Mouse (Mus musculus) ES-E14 (cell line): ENCODE data around the gene P3h3. TPM values are rescaled to one million over a fixed set of nuclear protein-coding genes. Genes with fewer than 3 reads are reported as not detected.
A peak's percentile ranks its signal among the peaks of the same experiment; 100 is the strongest.
"Not testable (repeated sequence)": the region's sequence is repeated elsewhere in the genome, so short reads cannot be mapped to it uniquely, and the experiment has no call there.

Experiments
- DNase-seq: peaks from one replicate; pipeline ENCODE4 v3.0.0-alpha.2; 2013; ENCODE audit warnings: low read depth, low spot score
- H3K27ac ChIP-seq: 2 replicates; pipeline ENCODE4 v1.5.1; 2012; ENCODE audit warnings: low read depth, mild to moderate bottlenecking, low read length, moderate library complexity, mixed read lengths; ENCODE audit not compliant: poor library complexity, insufficient read depth, severe bottlenecking
- H3K36me3 ChIP-seq: 2 replicates; pipeline ENCODE4 v1.6.1; 2012; ENCODE audit warnings: mild to moderate bottlenecking, low read length, moderate library complexity, mixed read lengths; ENCODE audit not compliant: control insufficient read depth, poor library complexity, insufficient read depth, severe bottlenecking
- H3K4me1 ChIP-seq, 2 experiments: fragments of 150-350 bp in 1 of 2; sonication (generic) in 1 of 2; 2 replicates each; pipeline ENCODE4 v1.6.1; 2012; ENCODE audit warnings: low read length in 2 of 2, mild to moderate bottlenecking in 1 of 2, mixed read lengths in 1 of 2; ENCODE audit not compliant: control insufficient read depth in 2 of 2, insufficient read depth in 2 of 2, poor library complexity in 1 of 2
- H3K4me3 ChIP-seq, 2 experiments: fragments of 150-350 bp in 1 of 2; sonication (generic) in 1 of 2; 2 replicates each; pipeline ENCODE4 v1.5.1; 2012; ENCODE audit warnings: low read length in 2 of 2, low read depth in 1 of 2, mild to moderate bottlenecking in 1 of 2, mixed read lengths in 1 of 2; ENCODE audit not compliant: insufficient read depth in 1 of 2, poor library complexity in 1 of 2, severe bottlenecking in 1 of 2
- H3K9ac ChIP-seq: 2 replicates; pipeline ENCODE4 v1.6.1; 2012; ENCODE audit warnings: low read depth, mild to moderate bottlenecking, low read length, mixed read lengths; ENCODE audit not compliant: poor library complexity, insufficient read depth, severe bottlenecking
- H3K9me3 ChIP-seq: fragments of 150-350 bp; sonication (generic); 2 replicates; pipeline ENCODE4 v1.6.1; 2012; ENCODE audit warnings: low read depth, mild to moderate bottlenecking, low read length; ENCODE audit not compliant: control insufficient read depth, insufficient read depth
- CHD2 ChIP-seq: IDR thresholded peaks from 2 replicates; pipeline ENCODE4 v1.6.1; 2014; ENCODE audit warnings: mild to moderate bottlenecking, low read depth, low read length, inconsistent platforms
- HCFC1 ChIP-seq: IDR thresholded peaks from 2 replicates; pipeline ENCODE4 v1.6.1; 2012; ENCODE audit warnings: low read length, inconsistent platforms, borderline replicate concordance; ENCODE audit not compliant: insufficient read depth
- MAFK ChIP-seq: IDR thresholded peaks from 2 replicates; pipeline ENCODE4 v1.6.1; 2014; ENCODE audit warnings: mild to moderate bottlenecking, low read depth, low read length, inconsistent platforms; ENCODE audit not compliant: insufficient read depth
- ZC3H11A ChIP-seq: IDR thresholded peaks from 2 replicates; pipeline ENCODE4 v1.6.1; 2012; ENCODE audit warnings: low read depth, mild to moderate bottlenecking, inconsistent platforms, low read length, borderline replicate concordance
- ZNF384 ChIP-seq: IDR thresholded peaks from 2 replicates; pipeline ENCODE4 v1.6.1; 2012; ENCODE audit warnings: low read depth, low read length, inconsistent platforms
- in situ Hi-C, 2 experiments: fragments of 600-800 bp; cut with MboI; formaldehyde crosslinking; loops; one replicate each; pipeline ENCODE4 v1.15.1; 2025; ENCODE audit warnings: low sequenced_read_pairs in 2 of 2, inconsistent platforms in 1 of 2; ENCODE audit not compliant: unreplicated experiment in 2 of 2
- total RNA-seq: library from RNA; depleted of rRNA; stranded (reverse); fragments of 300-350 nt; gene quantifications from 2 replicates; pipeline ENCODE4 v1.2.3, GENCODE M21; 2012

The P3h3 gene
- total RNA-seq, 1 experiment = 10.1 TPM

GRCm38 (mm10) chr6:124803061-124803460, 54.5 kb downstream of the P3h3 start:
- peaks cover 0 to 3% of the 10 kb centered on the region in 2 experiments; a peak in 2 of 4 replicates for H3K4me1 ChIP-seq
- peak overlapping the region; percentile 5; the same call in 1 of the 2 replicates for H3K27ac ChIP-seq
- in situ Hi-C loops = no loop called here
- H3K9me3 ChIP-seq = no peaks in the 10 kb centered on the region
- DNase-seq = no peak
- no peaks in the 10 kb centered on the region for H3K36me3 ChIP-seq
- TF ChIP-seq CHD2 (no peak), MAFK (no peak), ZC3H11A (no peak), HCFC1 (no peak), ZNF384 (no peak)
- H3K4me3 ChIP-seq = peak overlapping the region in 1 of 2 experiments; percentile 40; a peak in 2 of 4 replicates
- no peak overlapping the region; the same call in 1 of the 2 replicates for H3K9ac ChIP-seq

GRCm38 (mm10) chr6:124802400-124802799, 55.2 kb downstream of the P3h3 start:
- DNase-seq, H3K4me1 ChIP-seq, in situ Hi-C loops, H3K36me3 ChIP-seq, H3K9me3 ChIP-seq: not testable (repeated sequence)
- peak overlapping the region; percentile 83; the same call in 1 of the 2 replicates for H3K27ac ChIP-seq
- peak overlapping the region; percentile 54; the same call in 1 of the 2 replicates for H3K9ac ChIP-seq
- H3K4me3 ChIP-seq = peak overlapping the region; percentile 62 to 64

- no peak overlapping the region for H3K4me3 ChIP-seq
- DNase-seq = no peak
- H3K9ac ChIP-seq = no peak overlapping the region; the same call in 1 of the 2 replicates
- peak overlapping the region; percentile 82 for H3K27ac ChIP-seq
- H3K4me1 ChIP-seq = peaks cover 0 to 5% of the 10 kb centered on the region in 2 experiments; a peak in 2 of 4 replicates
- no peaks in the 10 kb centered on the region for H3K9me3 ChIP-seq
- in situ Hi-C loops = no loop called here
- peaks cover 3% of the 10 kb centered on the region; the same call in 1 of the 2 replicates for H3K36me3 ChIP-seq
- no peak for TF ChIP-seq ZC3H11A
- no peak for TF ChIP-seq HCFC1
- no peak for TF ChIP-seq CHD2
- no peak for TF ChIP-seq ZNF384
- no peak for TF ChIP-seq MAFK
Measured at GRCm38 (mm10) chr6:124796200-124796599, 61.4 kb downstream of the P3h3 start.

GRCm38 (mm10) chr6:124795781-124796180, 61.8 kb downstream of the P3h3 start:
- H3K27ac ChIP-seq = peak overlapping the region; percentile 53
- peaks cover 0 to 5% of the 10 kb centered on the region in 2 experiments; a peak in 2 of 4 replicates for H3K4me1 ChIP-seq
- TF ChIP-seq CHD2 = no peak
- TF ChIP-seq ZNF384 = no peak
- no peak for TF ChIP-seq ZC3H11A
- TF ChIP-seq MAFK = no peak
- TF ChIP-seq HCFC1 = no peak
- H3K4me3 ChIP-seq = no peak overlapping the region
- no peaks in the 10 kb centered on the region for H3K9me3 ChIP-seq
- in situ Hi-C loops = no loop called here
- no peak for DNase-seq
- H3K9ac ChIP-seq = no peak overlapping the region
- H3K36me3 ChIP-seq = peaks cover 3% of the 10 kb centered on the region; the same call in 1 of the 2 replicates

GRCm38 (mm10) chr6:124791911-124792310, 65.6 kb downstream of the P3h3 start:
- H3K9ac ChIP-seq = no peak overlapping the region
- H3K36me3 ChIP-seq = peaks cover 3% of the 10 kb centered on the region; the same call in 1 of the 2 replicates
- no peak for DNase-seq
- H3K9me3 ChIP-seq = no peaks in the 10 kb centered on the region
- peaks cover 1 to 12% of the 10 kb centered on the region in 2 experiments; a peak in 2 of 4 replicates for H3K4me1 ChIP-seq
- TF ChIP-seq MAFK (no peak), ZC3H11A (no peak), HCFC1 (no peak), CHD2 (no peak), ZNF384 (no peak)
- in situ Hi-C loops = no loop called here
- no peak overlapping the region for H3K4me3 ChIP-seq
- no peak overlapping the region for H3K27ac ChIP-seq
